Mouse (Mus musculus): ENCODE measurements around the gene Tshr.
A peak's percentile ranks its signal among the peaks of the same experiment; 100 is the strongest.
"Not testable (repeated sequence)": the region's sequence is repeated elsewhere in the genome, so short reads cannot be mapped to it uniquely, and the experiment has no call there.

The Tshr gene

DNA sequence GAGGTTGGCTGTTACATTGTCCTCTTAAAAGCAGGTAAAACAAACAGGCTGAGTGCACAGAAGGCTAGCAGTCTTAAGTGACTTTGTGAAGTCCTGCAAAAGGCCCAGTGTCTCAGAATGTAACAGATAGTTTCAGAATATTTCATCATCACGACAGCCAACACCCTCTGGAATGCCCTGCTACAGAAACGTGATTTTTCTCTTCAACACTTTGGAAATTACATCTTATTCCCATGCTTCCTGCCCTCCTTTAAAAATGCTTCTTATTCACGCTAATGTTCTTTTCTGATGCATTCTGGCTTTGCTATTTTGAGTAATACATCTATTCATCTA, 111.8 kb downstream of the Tshr start:
- DNase-seq (ENCODE audit: low spot score), result no peak

DNA sequence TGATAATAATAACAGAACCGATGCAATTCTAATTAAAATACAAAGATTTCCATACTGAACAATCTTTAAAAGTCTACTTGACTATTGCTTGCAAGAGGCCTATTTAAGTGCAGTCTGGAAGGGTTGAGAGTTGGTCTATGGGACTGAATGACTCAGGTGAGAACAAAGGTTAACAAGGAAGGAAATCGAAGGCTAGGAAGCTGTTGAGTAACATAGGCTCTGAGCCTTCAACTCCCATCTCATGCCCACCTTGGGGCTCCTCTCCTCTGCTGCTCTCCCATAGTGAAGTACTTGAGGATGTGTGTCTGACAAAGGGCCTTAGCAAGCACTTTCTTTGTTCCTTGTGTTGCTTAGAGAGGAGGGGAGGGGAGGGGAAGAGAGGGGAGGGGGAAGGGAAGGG, 116.1 kb downstream of the Tshr start:
- DNase-seq (ENCODE audit: low spot score), result no peak

DNA sequence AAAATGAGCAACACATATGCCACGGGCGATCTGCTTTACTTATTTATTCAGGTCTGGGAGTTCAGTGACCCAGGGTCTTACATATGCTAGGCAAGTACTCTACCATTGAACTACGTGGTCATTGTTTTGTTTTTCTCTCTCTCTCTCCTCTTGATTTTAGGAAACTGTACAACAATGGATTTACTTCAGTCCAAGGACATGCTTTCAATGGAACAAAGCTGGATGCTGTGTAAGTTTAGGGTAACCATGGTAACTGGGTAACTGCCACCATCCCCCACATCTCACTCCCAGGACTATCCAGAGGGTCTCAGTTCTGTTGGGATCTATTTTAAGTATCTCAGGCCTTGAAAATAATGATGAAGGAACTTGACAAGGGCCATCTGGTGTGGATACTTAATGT, 127.4 kb downstream of the Tshr start:
- DNase-seq (ENCODE audit: low spot score), result no peak

DNA sequence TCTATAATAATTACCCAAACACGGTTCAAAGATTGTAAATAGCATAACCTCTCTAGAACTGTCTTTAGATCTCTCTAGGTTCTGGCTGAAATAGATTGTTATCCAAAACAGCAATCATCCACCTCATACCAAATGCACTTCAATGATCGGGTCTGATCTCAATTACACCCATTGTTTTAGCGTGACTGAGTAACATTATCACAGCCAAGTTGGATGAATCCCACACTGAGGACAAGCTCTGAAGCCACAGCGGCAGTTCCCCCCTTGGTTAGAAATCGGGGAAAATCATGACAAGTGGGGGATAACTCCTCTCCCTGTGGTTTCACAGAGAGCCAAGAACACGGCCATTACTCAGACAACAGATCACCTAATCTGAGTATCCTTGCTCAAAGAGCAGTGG, 129.6 kb downstream of the Tshr start:
- no peak for DNase-seq (ENCODE audit: low spot score)

DNA sequence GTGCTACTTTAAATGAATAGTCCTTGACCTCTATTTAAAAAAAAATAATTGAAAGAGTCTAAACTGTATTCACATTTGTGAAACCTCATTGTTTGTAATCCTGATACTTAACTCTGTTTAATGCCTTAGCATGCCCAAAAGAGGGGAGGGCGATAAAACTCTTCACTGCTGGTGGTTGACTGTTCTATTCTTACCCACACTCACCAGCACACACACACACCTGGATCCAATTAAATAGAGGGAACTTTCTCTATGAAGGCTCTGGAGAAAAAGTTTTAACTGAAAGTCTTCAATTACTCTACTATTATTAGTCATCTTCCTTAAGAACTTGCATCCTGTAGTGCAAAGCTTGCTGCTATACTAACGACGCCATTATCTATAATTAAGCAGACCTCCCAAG, 133.4 kb downstream of the Tshr start:
- DNase-seq (ENCODE audit: low spot score), result no peak

DNA sequence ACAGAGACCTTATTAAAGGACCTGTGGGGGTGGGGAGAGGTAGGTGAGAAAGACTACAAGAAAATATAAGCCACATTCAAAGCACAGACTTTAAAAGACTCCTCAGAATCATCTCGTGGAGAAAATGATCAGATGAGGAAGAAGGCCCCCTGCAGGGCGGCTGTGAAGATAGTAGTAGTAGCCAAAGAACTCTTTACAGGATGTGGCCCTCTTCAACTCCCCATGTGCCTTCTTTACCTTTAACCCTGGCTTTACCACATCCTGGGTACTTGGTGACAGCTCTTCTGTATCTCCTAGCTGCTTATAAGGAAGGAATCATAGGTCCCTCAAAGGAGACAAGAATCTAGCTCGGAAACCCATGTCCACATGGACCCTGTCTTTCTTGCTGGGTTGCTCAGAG, 139.3 kb downstream of the Tshr start:
- no peak for DNase-seq (ENCODE audit: low spot score)

DNA sequence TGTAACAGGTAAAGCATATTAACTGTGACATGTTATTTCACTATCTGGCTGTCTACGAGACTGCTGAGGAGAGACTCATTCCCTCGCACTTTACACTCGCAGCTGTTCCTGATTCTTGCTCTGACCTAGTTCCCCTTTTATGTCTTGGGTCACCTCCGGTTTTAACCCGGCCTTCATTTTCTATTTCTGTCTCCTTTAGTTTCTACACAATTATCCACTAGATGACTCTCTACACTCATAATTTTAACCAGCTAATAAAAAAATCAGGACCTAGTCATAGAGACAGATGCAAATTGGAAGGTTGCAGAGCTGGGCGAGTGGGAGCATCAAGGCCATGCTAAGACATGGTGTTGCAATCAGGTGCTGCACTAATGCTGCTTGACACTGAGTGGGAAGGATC, 150.2 kb downstream of the Tshr start:
- no peak for DNase-seq (ENCODE audit: low spot score)

DNA sequence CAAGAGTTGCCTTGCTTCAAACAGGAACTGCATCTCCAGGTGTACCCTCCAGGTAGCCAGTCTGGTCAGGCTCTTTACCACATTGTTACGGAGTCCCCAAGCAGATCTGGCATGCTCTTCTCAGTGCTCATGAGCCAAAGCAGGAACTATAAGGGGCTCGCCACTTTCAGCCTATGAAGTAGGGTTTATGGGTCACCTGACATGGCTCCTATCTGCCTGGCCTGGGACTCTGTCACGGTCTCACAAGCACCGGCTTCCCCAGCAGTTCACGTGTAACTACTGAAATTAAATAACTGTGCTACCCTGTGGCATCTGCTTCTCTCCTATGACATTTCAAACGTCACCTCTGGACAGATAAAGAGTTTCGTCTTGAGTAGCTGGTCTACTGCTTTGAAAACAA, 155.8 kb downstream of the Tshr start:
- DNase-seq (ENCODE audit: low spot score), result no peak

DNA sequence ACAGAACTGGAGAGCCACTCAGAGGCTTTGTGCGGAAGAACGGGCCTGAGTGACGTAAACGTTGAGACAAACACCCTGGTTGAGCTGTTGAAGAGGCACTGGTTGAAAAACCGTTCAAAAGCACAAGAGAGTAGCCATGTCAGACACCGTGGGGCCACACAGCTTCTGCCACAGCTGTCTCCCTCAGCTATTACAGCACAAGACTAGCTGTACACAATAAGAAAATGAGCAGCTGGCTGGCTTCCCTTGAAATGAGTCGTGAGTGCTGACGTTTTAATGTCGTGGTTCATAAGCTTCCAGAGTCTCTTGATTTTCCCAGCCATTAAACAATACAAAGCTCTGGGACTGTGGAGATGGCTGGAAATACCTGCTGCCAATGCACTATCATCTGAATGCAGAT, 165.1 kb downstream of the Tshr start:
- DNase-seq (ENCODE audit: low spot score), result no peak

DNA sequence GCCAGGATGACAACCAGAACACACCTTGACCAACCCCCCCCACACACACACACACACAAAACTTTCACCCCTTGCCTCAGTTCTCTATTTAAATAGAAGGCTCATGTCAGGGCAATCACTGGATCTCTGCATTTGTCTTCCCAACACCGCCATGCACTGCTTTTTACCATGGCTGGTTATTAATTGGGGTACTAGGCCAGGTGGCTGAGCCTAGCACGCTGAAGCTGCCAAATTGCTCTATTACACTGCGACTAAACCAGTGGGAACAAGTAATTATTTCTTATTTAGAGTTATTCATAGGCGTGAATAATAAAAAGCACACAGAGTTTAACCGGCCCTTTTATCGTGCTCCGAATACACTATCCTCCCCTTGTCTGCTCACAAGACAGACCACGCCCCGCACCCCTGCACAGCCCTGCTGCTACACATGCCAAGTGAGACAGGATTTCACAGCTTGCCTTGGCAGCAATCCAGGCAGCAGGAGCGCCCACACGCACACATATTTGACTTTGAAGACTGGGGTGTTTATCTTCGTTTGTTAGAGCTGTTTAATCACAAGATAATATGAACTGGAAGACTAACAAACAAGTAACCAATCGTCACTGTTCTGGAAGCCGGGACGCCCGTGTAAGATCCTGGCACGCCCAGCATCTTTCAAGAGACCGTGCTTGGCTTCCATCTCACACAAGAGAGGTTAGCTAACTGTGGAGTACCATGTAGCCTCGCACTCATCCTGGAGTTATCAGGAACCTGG, 167.6 kb downstream of the Tshr start:
- DNase-seq (ENCODE audit: low spot score), result peak; percentile 25

DNA sequence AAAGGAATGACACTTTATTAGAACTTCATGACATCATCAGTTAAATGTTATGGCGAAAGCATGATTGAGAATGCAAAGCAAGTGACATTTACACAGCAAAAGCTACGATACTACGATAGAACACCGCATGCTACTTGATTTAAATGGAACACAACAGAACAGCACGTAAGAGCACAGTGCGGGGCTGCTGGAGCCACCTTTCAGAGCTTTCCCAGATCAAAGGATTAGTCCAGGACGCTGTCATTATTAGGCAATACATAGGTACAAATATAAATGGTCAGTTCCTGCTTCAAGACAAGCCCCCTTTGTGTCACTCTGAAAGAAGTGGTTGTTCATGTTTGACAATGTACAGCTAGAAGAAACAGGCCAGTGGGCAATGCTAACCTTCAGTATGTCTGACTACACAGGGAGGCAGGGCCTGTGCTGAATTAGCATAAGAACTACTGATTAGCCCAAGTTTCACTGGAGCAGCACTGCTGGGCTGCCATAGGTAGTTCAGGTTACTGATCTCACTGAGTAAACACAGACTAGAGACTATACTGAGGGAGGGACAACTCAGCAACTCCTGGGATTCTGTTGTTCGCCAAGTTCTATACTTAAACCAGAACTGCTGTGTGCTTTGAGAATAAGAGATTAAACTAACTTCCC, 173.1 kb downstream of the Tshr start:
- not testable (repeated sequence) for DNase-seq (ENCODE audit: low spot score)

DNA sequence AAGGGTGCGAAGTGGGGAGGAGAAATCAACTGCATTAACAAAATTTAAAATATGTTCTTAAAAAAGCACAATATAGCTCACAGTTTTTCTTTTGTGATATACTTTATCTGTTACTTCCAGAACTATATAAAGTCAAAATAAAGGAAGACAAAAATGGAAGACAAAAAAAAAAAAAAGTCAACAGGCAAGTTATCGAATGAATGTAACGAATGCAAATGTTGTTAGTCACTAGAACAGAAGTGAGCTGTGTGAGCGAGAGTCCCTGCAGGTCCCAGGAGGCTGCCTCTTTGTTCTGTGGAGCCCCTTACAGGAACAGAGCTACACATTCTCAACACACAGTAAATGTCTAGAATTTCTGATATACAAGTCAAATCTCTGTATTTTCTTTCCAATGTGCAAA, 173.8 kb downstream of the Tshr start:
- not testable (repeated sequence) for DNase-seq (ENCODE audit: low spot score)

DNA sequence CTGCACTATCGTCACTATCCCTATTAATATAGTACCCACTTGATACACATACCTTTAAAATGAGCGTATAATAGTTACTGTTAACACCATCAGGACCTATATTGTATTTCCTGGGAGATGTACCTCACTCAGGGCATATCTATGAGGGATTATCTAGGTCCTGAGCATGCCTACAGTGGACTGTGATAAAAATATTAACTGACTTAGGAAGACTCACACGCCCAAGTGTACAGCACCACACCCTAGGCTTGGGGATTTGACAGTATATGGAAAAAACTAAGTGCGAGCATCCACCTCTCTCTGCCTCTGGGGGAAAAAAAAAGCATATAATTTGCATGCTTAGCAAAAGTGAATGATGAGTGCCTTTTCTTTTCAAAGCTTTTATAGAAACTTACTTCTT, 182.8 kb downstream of the Tshr start:
- no peak for DNase-seq (ENCODE audit: low spot score)

DNA sequence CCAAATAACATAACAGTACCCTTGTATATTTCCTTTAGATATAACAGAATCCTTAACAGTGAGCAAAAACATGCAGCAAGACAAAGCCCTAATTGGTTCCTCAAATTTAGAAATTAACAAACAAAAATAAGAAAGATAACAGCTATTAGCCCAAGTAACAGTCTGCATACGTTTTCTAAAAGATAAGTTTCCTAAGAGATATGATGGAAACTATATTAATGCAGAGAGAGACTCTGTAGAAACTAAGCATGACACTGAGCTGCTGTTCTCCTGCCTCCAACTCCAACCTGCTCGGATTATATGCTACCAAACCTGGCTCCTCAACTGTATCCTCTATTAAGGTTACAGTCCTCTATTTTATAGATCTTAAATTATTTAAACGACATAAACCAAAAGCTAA, 184.9 kb downstream of the Tshr start:
- DNase-seq (ENCODE audit: low spot score), result no peak

DNA sequence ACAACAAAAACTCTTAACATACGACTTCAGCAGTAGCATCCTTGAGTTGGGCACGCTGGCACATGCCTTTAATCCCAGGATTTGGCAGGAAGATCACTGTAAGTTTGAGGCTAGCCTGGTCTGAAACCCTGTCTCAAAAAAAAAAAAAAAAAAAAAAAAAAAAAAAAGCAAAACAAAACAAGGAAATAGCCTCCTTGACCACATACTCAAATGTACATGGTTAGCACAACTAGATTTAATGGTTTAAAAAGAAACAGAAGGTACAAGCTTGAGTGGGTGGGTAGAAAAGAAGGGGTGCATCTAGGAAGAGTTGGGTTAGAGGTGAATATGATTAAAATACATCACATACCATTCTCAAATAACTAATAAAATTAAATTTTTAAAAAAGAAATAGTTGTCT, 187.3 kb downstream of the Tshr start:
- no peak for DNase-seq (ENCODE audit: low spot score)

DNA sequence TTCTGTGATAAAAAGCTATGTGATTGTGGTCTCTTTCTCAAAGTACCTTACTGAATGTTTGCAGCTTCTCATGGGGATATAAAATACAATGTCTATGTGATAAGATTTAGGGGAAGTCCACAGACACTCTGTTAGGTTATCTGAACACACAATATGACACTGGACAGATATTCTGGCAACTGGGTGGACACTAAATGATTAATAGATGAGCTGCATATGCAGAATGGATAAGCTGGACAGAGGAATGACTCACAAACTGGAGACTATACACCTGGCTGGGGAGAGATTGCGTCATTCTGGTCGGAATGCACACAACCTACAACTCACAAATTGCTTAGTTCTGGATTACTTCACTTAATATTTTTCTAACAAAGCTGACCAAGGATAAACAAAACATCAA, 195.3 kb downstream of the Tshr start:
- no peak for DNase-seq (ENCODE audit: low spot score)

DNA sequence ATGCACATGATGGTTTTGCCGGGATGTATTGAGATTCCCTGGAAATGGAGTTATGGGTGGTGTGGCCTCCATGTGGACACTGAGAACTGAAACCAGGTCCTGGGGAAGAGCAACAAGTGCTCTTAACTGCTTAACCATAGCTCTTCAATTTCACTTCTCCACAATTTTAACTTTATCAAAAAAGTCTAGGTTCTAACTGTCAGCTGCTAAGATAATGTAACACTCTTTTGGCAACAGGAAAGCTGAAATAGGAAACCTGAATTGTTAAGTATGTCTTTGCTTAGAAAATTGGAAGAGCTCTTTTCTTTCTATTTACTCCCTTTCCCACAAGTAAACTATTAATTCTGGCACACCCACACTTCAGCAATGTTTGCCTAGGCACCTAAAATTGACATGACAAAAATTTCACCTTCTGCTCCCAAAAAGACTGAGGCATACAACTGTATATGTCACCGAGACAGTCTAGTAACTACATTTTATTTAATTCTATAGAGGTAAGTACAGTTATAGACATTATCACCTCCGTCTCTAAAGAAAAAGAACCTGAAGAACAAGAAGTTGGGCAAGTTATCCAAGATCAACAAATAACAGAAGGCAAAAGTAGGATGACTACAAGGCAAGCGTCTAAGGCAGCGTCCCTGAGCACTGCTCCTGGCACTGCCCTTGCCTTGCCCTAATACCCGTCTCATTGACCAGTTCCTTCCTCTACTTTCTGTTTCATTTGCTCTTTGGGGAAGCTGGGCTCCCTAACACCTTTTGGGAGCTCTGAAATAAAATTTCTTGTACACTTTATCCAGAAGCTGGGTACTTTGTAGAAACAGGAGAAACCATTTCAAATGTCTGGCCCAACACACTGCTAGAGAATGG, 197.1 kb downstream of the Tshr start:
- no peak for DNase-seq (ENCODE audit: low spot score)

DNA sequence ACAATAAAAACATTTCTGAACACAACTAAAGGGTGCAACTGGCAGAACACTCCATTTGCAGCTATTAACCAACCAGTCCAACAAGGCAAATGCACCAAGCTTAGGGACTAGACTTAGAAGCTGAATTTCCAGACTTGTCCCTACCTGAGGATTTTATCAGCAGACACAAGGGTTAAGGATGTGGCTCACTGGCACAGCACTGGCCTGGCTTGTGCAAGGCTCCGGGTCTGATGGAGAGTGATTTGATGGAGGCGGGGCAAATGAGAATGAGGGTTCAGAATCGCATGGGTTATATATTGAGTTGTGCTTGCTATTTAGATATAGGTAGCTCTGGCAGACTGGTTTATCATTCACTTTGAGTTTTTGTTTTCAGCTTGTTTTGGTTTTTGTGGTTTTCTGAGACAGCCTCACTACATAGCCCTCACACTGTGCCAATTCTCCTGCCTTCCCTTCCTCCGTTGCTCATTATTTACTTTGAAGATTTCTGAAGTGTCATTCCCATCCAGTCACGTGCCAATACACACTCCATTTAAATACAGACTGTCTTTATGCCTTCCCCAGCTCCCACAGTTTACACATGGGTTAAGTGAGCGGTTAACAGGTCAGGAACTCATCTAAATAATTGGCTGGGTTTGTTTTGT, 198.1 kb downstream of the Tshr start:
- no peak for DNase-seq (ENCODE audit: low spot score)

DNA sequence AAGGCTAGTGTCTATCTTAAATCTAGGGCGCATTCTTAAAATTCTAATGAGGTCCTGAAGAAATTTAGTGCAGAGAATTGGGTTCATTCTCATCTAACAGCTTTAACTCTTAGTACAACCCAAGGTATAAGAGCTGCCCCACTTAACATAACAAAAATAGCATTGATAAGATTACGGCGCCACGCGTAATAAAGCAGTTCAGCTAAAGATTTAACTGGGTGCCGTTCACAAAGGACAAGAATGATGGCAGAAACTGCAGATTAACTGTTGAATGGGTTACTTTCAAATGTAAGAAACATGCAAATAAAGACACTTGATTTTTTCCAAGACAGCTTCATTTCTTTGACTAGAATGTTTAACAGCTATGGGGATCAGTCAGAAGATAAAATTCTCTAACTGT, 199.0 kb downstream of the Tshr start:
- no peak for DNase-seq (ENCODE audit: low spot score)

DNA sequence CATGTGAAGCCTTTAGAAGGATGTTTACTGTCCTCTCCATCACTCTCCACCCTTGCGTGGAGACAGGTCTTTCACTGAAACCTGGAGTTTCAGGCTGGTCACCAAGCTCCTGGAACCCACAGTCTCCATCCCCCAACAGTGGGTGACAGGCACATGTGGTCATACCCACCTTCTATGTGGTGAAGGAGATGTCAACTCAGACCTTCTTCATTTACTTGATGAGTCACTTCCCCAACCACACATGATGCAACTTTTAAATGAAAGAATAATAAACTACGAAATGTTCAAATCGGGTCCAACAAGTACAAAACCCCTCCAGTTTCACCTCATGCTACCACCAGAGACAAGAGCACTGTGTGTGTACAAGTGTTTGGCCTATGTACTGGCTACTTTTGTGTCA, 200.8 kb downstream of the Tshr start:
- DNase-seq (ENCODE audit: low spot score), result no peak

DNA sequence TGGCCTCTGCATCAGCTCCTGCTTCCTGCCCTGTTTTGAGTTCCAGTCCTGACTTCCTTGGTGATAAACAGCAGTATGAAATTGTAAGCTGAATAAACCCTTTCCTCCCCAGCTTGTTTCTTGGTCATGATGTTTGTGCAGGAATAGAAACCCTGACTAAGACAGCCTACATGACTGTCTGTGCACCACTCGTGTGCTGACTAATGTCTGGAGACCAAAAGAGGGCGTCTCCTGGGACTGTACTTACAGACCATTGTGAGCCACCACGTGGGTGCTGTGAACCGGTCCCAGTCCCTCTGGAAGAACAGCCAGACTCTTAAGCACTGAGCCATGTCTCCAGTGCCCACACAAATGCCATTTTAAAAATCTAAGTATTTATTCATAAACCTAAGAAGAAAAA, 201.5 kb downstream of the Tshr start:
- DNase-seq (ENCODE audit: low spot score), result not testable (repeated sequence)

DNA sequence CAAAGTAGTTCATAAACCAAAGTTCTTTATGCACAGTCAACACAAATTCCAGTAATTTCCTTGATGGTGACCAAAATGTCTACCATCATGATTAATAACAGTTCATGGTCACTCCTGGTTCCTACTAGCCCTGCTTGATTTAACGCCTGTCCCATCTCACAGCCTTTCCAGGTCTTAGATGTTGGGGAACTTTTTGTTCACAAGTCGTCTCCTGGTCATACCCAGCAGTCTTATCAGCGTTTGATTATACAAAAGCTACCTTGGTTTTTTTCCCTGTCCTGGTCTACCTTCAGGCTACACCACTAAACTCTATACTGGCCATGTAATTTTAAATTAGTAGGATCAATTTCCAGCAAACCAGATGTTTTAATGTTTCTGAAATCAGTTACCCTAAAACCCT, 202.7 kb downstream of the Tshr start:
- no peak for DNase-seq (ENCODE audit: low spot score)

All from spleen, adult 12 weeks (tissue).